Mouse (Mus musculus) heart, adult 2 months (tissue): ENCODE measurements around the gene Cdk2ap2.

ENCODE experiments used
- CTCF ChIP-seq: fragments of 200-600 bp; IDR thresholded peaks from 2 replicates; pipeline ENCODE4 v1.8.1; 2022; ENCODE audit warnings: antibody characterized with exemption, mild to moderate bottlenecking, moderate library complexity
- POLR2A ChIP-seq: fragments of 200-500 bp; IDR thresholded peaks from 2 replicates; pipeline ENCODE4 v1.6.1; 2011; ENCODE audit warnings: mild to moderate bottlenecking, low read depth, low read length, control low read depth; ENCODE audit not compliant: insufficient read depth

- no peak for TF ChIP-seq POLR2A
- peak; percentile 91 for TF ChIP-seq CTCF
Observed at GRCm38 (mm10) chr19:4047859-4048258, 49.1 kb upstream of the Cdk2ap2 start.
